Mouse (Mus musculus) liver, postnatal 0 days (tissue): ENCODE data around the gene Arhgap35. TPM values are rescaled to one million over a fixed set of nuclear protein-coding genes. Genes with fewer than 3 reads are reported as not detected.

Experiments
- ATAC-seq: fragments of 200-750 bp; cut with Nextera tagmentation; 2 replicates; pipeline ENCODE4 v1.8.0; 2017; ENCODE audit warnings: mild to moderate bottlenecking, moderate library complexity
- DNase-seq: peaks from one replicate; pipeline ENCODE4 v3.0.0-alpha.2; 2016
- H3K27ac ChIP-seq: fragments of 300-500 bp; sonication (generic); 2 replicates; pipeline ENCODE4 v1.5.1; 2014; ENCODE audit warnings: antibody characterized with exemption, moderate library complexity, mild to moderate bottlenecking, low read depth
- H3K27me3 ChIP-seq: fragments of 300-500 bp; sonication (generic); 2 replicates; pipeline ENCODE4 v1.6.1; 2014; ENCODE audit warnings: low read length, control low read depth, mixed read lengths; ENCODE audit not compliant: insufficient read depth
- H3K36me3 ChIP-seq: fragments of 300-500 bp; sonication (generic); replicated peaks from 2 replicates; pipeline ENCODE4 v1.6.1; 2014; ENCODE audit warnings: mild to moderate bottlenecking, control low read depth, low read length, moderate library complexity, mixed read lengths; ENCODE audit not compliant: insufficient read depth
- H3K4me1 ChIP-seq: fragments of 300-500 bp; sonication (generic); 2 replicates; pipeline ENCODE4 v1.6.1; 2014; ENCODE audit warnings: antibody characterized with exemption, mild to moderate bottlenecking, control low read depth; ENCODE audit not compliant: insufficient read depth
- H3K4me2 ChIP-seq: fragments of 300-500 bp; sonication (generic); 2 replicates; pipeline ENCODE4 v1.6.1; 2014; ENCODE audit warnings: low read depth, mild to moderate bottlenecking, low read length, moderate library complexity, mixed read lengths
- H3K4me3 ChIP-seq: fragments of 300-500 bp; sonication (generic); 2 replicates; pipeline ENCODE4 v1.5.1; 2014; ENCODE audit warnings: low read depth, low read length
- H3K9ac ChIP-seq: fragments of 300-500 bp; sonication (generic); replicated peaks from 2 replicates; pipeline ENCODE4 v1.6.1; 2014; ENCODE audit warnings: mild to moderate bottlenecking, moderate library complexity
- H3K9me3 ChIP-seq: fragments of 300-500 bp; sonication (generic); 2 replicates; pipeline ENCODE4 v1.6.1; 2016; ENCODE audit warnings: mild to moderate bottlenecking, control low read depth, low read length, mixed read lengths
- CTCF ChIP-seq: sonication (generic); IDR thresholded peaks from 2 replicates; pipeline ENCODE4 v1.5.1; 2016; ENCODE audit warnings: antibody characterized with exemption, low read depth
- EP300 ChIP-seq: IDR thresholded peaks from 2 replicates; pipeline ENCODE4 v1.6.1; 2016; ENCODE audit warnings: antibody characterized with exemption, low read depth, mild to moderate bottlenecking
- WGBS: fragments of 180-500 bp; shearing (Covaris S2); extraction: QIAGEN DNeasy Blood & Tissue Kit; methylation state at CpG from one replicate; pipeline ENCODE4 v1.1.7; 2014; ENCODE audit not compliant: insufficient replicate concordance; 5-methylcytosine and 5-hydroxymethylcytosine counted together
- polyA plus RNA-seq: library from polyadenylated mRNA; unstranded; fragments of >200 nt; fragmentation: Nextera tagmentation; extraction: Ambion mirVana; gene quantifications from 2 replicates; pipeline ENCODE4 v1.2.1, GENCODE M21; 2015

Arhgap35 gene
- polyA plus RNA-seq, 1 experiment from 2014 or later: 2.7 TPM

- H3K36me3 ChIP-seq: peaks cover 3% of the 10 kb centered on the region; the same call in 1 of the 2 replicates
- no peak overlapping the region for H3K9ac ChIP-seq
- H3K4me2 ChIP-seq: no peak overlapping the region
- no peaks in the 10 kb centered on the region for H3K9me3 ChIP-seq
- ATAC-seq: no peak
- H3K27me3 ChIP-seq: no peaks in the 10 kb centered on the region
- TF ChIP-seq CTCF (no peak), EP300 (no peak)
- DNase-seq: no peak
- no peak overlapping the region for H3K4me3 ChIP-seq
- 69% methylated on average over 1 of the region's 1 CpGs for WGBS
- H3K27ac ChIP-seq: no peak overlapping the region
- no peaks in the 10 kb centered on the region for H3K4me1 ChIP-seq
Measured at GRCm38 (mm10) chr7:16551581-16551980, 63.2 kb downstream of the Arhgap35 start.

- Histone ChIP-seq H3K4me1 (no peaks in the 10 kb centered on the region), H3K27me3 (no peaks in the 10 kb centered on the region), H3K36me3 (peaks cover 13% of the 10 kb centered on the region), H3K4me3 (no peak overlapping the region), H3K9ac (no peak overlapping the region), H3K27ac (no peak overlapping the region), H3K4me2 (no peak overlapping the region), H3K9me3 (no peaks in the 10 kb centered on the region)
- TF ChIP-seq EP300 (no peak), CTCF (no peak)
- ATAC-seq: no peak
- 74% methylated on average over 1 of the region's 1 CpGs for WGBS
- no peak for DNase-seq
Measured at GRCm38 (mm10) chr7:16549299-16549698, 65.5 kb downstream of the Arhgap35 start.

- H3K4me1 ChIP-seq: no peaks in the 10 kb centered on the region
- no peak for TF ChIP-seq EP300
- no peak for TF ChIP-seq CTCF
- WGBS: 85% methylated on average over 8 of the region's 8 CpGs
- no peak overlapping the region for H3K4me2 ChIP-seq
- ATAC-seq (no peak), DNase-seq (no peak)
- H3K9me3 ChIP-seq: no peaks in the 10 kb centered on the region
- H3K36me3 ChIP-seq: peaks cover 15% of the 10 kb centered on the region
- no peaks in the 10 kb centered on the region for H3K27me3 ChIP-seq
- H3K4me3 ChIP-seq: no peak overlapping the region
- no peak overlapping the region for H3K27ac ChIP-seq
- H3K9ac ChIP-seq: no peak overlapping the region
Measured at GRCm38 (mm10) chr7:16544770-16545169, 70.0 kb downstream of the Arhgap35 start.

GRCm38 (mm10) chr7:16537220-16537903, 77.4 kb downstream of the Arhgap35 start:
- DNase-seq (no peak), ATAC-seq (no peak)
- no peaks in the 10 kb centered on the region for H3K4me1 ChIP-seq
- H3K27ac ChIP-seq: no peak overlapping the region
- H3K27me3 ChIP-seq: no peaks in the 10 kb centered on the region
- no peak overlapping the region for H3K4me3 ChIP-seq
- peaks cover 3% of the 10 kb centered on the region; the same call in 1 of the 2 replicates for H3K36me3 ChIP-seq
- TF ChIP-seq CTCF (no peak), EP300 (no peak)
- H3K9me3 ChIP-seq: no peaks in the 10 kb centered on the region
- WGBS: 78% methylated on average over 5 of the region's 5 CpGs
- H3K4me2 ChIP-seq: no peak overlapping the region
- H3K9ac ChIP-seq: no peak overlapping the region

DNA sequence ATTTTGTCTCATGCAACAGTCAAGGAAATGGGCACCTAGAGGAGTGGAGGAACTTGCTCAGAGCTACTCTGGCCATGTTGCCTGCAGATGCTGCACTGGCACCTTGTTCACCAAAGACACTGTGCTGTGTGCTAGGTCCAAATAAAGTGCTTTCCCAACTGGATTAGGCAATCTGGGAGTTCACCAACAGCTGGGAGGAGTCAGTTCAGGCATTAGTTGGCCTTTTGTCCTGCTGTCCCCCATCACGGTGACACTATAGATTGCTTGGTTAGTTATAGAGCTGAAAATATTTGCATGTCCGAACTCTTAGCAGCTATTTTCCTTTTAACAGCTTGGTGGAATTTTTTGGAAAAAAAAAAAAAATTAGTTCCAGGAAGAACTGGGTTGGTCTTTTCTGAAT, 88.8 kb downstream of the Arhgap35 start:
- peak; percentile 31 for DNase-seq
- no peak for TF ChIP-seq CTCF
- TF ChIP-seq EP300: no peak

GRCm38 (mm10) chr7:16525448-16525847, 89.3 kb downstream of the Arhgap35 start:
- no peak for DNase-seq
- ATAC-seq: peak; percentile 64
- Histone ChIP-seq H3K4me2 (no peak overlapping the region), H3K4me3 (no peak overlapping the region), H3K27me3 (no peaks in the 10 kb centered on the region), H3K36me3 (no peaks in the 10 kb centered on the region), H3K27ac (peak overlapping the region; percentile 48; the same call in 1 of the 2 replicates), H3K9ac (no peak overlapping the region), H3K4me1 (peaks cover 6% of the 10 kb centered on the region; the same call in 1 of the 2 replicates), H3K9me3 (no peaks in the 10 kb centered on the region)
- 69% methylated on average over 3 of the region's 3 CpGs for WGBS
- TF ChIP-seq EP300 (no peak), CTCF (no peak)

More for the DNA sequence above, 88.8 kb downstream of the Arhgap35 start:
- Histone ChIP-seq H3K27ac (peak overlapping the region; percentile 48), H3K9me3 (no peaks in the 10 kb centered on the region), H3K4me1 (peaks cover 6% of the 10 kb centered on the region; the same call in 1 of the 2 replicates), H3K27me3 (no peaks in the 10 kb centered on the region), H3K4me3 (no peak overlapping the region), H3K4me2 (no peak overlapping the region), H3K9ac (no peak overlapping the region), H3K36me3 (no peaks in the 10 kb centered on the region)
- peak; percentile 96 for ATAC-seq
- 71% methylated on average over 2 of the region's 2 CpGs for WGBS
